Mouse (Mus musculus) olfactory bulb, adult 2 months (tissue): ENCODE data around the gene Hist1h3g. TPM values are rescaled to one million over a fixed set of nuclear protein-coding genes. Genes with fewer than 3 reads are reported as not detected.

Source experiments
- H3K27ac ChIP-seq: fragments of 200-500 bp; 2 replicates; pipeline ENCODE4 v1.5.1; 2012; ENCODE audit warnings: low read depth, low read length; ENCODE audit not compliant: insufficient read depth
- H3K4me1 ChIP-seq: fragments of 200-500 bp; 2 replicates; pipeline ENCODE4 v1.6.1; 2012; ENCODE audit warnings: low read length; ENCODE audit not compliant: control insufficient read depth, insufficient read depth
- H3K4me3 ChIP-seq: fragments of 200-500 bp; 2 replicates; pipeline ENCODE4 v1.5.1; 2012; ENCODE audit warnings: mild to moderate bottlenecking, low read depth, low read length, moderate library complexity; ENCODE audit not compliant: insufficient read depth
- CTCF ChIP-seq: fragments of 200-500 bp; IDR thresholded peaks from 2 replicates; pipeline ENCODE4 v1.5.1; 2012; ENCODE audit warnings: low read depth, mild to moderate bottlenecking, low read length, moderate library complexity; ENCODE audit not compliant: insufficient read depth
- POLR2A ChIP-seq: fragments of 200-500 bp; IDR thresholded peaks from 2 replicates; pipeline ENCODE4 v1.6.1; 2012; ENCODE audit warnings: mild to moderate bottlenecking, low read depth, low read length, moderate library complexity; ENCODE audit not compliant: insufficient read depth
- WGBS: fragments of 180-500 bp; shearing (Covaris S2); methylation state at CpG from one replicate; pipeline ENCODE4 v1.1.7; 2018; 5-methylcytosine and 5-hydroxymethylcytosine counted together
- polyA plus RNA-seq: library from polyadenylated mRNA; stranded (reverse); fragments of >200 nt; gene quantifications from 2 replicates; pipeline ENCODE4 v1.2.4, GENCODE M21; 2012; ENCODE audit warnings: low replicate concordance; ENCODE audit not compliant: missing spikeins, insufficient read depth, insufficient read length

Gene Hist1h3g
- polyA plus RNA-seq, 1 experiment: not detected

- Histone ChIP-seq H3K27ac (no peak overlapping the region), H3K4me3 (no peak overlapping the region), H3K4me1 (no peaks in the 10 kb centered on the region)
- no peak for TF ChIP-seq CTCF
- TF ChIP-seq POLR2A: no peak
- WGBS: 65% methylated on average over 14 of the region's 14 CpGs
These were observed 28.3 kb upstream of the Hist1h3g start for GRCm38 (mm10) chr13:23506819-23507515.

- Histone ChIP-seq H3K4me3 (no peak overlapping the region), H3K27ac (no peak overlapping the region), H3K4me1 (no peaks in the 10 kb centered on the region)
- TF ChIP-seq POLR2A (no peak), CTCF (no peak)
- WGBS: 46% methylated on average over 1 of the region's 1 CpGs
These were observed 25.1 kb upstream of the Hist1h3g start for GRCm38 (mm10) chr13:23510127-23510526.

GRCm38 (mm10) chr13:23513517-23513916 is 21.7 kb upstream of the Hist1h3g start:
- Histone ChIP-seq H3K27ac (no peak overlapping the region), H3K4me3 (no peak overlapping the region), H3K4me1 (peaks cover 2% of the 10 kb centered on the region; the same call in 1 of the 2 replicates)
- TF ChIP-seq POLR2A (no peak), CTCF (no peak)
- 97% methylated on average over 1 of the region's 1 CpGs for WGBS

- H3K4me1 ChIP-seq: peaks cover 2% of the 10 kb centered on the region; the same call in 1 of the 2 replicates
- no peak for TF ChIP-seq POLR2A
- TF ChIP-seq CTCF: no peak
- no peak overlapping the region for H3K27ac ChIP-seq
- no peak overlapping the region for H3K4me3 ChIP-seq
- 85% methylated on average over 5 of the region's 5 CpGs for WGBS
These were observed 19.9 kb upstream of the Hist1h3g start for GRCm38 (mm10) chr13:23515281-23515680.

GRCm38 (mm10) chr13:23515826-23516620 is 19.2 kb upstream of the Hist1h3g start:
- no peak overlapping the region for H3K27ac ChIP-seq
- no peak overlapping the region for H3K4me3 ChIP-seq
- 62% methylated on average over 15 of the region's 15 CpGs for WGBS
- peaks cover 2% of the 10 kb centered on the region; the same call in 1 of the 2 replicates for H3K4me1 ChIP-seq
- TF ChIP-seq POLR2A (no peak), CTCF (no peak)

- Histone ChIP-seq H3K4me3 (peak overlapping the region; percentile 53), H3K4me1 (peaks cover 2% of the 10 kb centered on the region; the same call in 1 of the 2 replicates), H3K27ac (no peak overlapping the region)
- no peak for TF ChIP-seq POLR2A
- TF ChIP-seq CTCF: no peak
- under 1% methylated on average over 19 of the region's 19 CpGs for WGBS
These were observed 18.2 kb upstream of the Hist1h3g start for GRCm38 (mm10) chr13:23516822-23517602.

- H3K4me1 ChIP-seq: peaks cover 2% of the 10 kb centered on the region; the same call in 1 of the 2 replicates
- TF ChIP-seq CTCF (no peak), POLR2A (no peak)
- H3K27ac ChIP-seq: no peak overlapping the region
- H3K4me3 ChIP-seq: peak overlapping the region; percentile 53
- WGBS: under 1% methylated on average over 27 of the region's 27 CpGs
These were observed 17.5 kb upstream of the Hist1h3g start for GRCm38 (mm10) chr13:23517603-23518294.

- Histone ChIP-seq H3K27ac (no peak overlapping the region), H3K4me1 (peaks cover 2% of the 10 kb centered on the region; the same call in 1 of the 2 replicates), H3K4me3 (no peak overlapping the region)
- no peak for TF ChIP-seq CTCF
- no peak for TF ChIP-seq POLR2A
- WGBS: under 1% methylated on average over 6 of the region's 6 CpGs
These were observed 17.0 kb upstream of the Hist1h3g start for GRCm38 (mm10) chr13:23518295-23518603.
